Mouse (Mus musculus): ENCODE results near the gene Plcb4. TPM values are rescaled to one million over a fixed set of nuclear protein-coding genes. Genes with fewer than 3 reads are reported as not detected.
A peak's percentile ranks its signal among the peaks of the same experiment; 100 is the strongest.
"Not testable (repeated sequence)": the region's sequence is repeated elsewhere in the genome, so short reads cannot be mapped to it uniquely, and the experiment has no call there.

Plcb4 gene
- polyA plus RNA-seq, 1 experiment from 2014 or later: 16.4 TPM

DNA sequence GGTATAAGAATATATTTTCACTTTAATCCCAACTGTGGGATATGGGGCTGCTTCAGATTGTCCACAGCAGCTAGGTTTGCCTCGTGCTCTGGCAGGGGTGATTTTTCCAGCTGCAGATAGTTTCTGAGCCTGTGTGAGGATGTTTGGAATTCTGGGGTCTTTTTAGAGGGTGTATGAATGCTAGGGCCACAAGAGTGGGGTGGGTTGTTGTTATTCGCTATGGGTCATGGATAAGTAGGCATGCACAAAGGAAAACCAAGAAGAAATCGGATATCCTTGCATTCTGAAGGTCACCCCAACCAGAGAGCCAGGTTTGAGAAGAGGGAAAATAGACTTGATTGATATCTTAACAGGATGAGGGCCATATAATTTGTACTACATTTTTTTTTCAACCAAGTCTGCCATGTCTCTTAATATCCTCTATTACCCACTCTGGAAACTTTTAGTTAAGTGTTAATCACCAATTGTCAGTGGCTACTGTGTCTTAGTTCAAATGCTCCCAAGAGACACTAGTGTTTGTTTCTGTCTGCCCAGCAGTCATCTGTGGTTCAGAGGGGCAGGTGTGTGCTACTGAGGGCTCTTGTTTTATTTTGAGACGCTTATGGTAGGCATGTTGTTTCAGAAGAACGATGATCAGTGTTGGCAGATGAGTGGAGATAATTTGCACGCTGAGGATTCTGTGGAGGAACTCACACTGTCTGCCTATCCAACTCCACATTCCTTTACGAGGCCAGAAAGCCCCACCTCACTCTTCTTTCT lies 79.4 kb downstream of the Plcb4 start:
- ATAC-seq (ENCODE audit: low read depth); H3K27me3 ChIP-seq (ENCODE audit: control insufficient read depth, insufficient read depth, low read depth, low read length); H3K9me3 ChIP-seq (ENCODE audit: control insufficient read depth, low read length); H3K36me3 ChIP-seq (ENCODE audit: control insufficient read depth, insufficient read depth, low read length); H3K27ac ChIP-seq (ENCODE audit: low read length); H3K4me2 ChIP-seq (ENCODE audit: low read depth, low read length); H3K9ac ChIP-seq (ENCODE audit: low read length); H3K4me3 ChIP-seq (ENCODE audit: low read length): not testable (repeated sequence)
- WGBS: 84% methylated on average over 7 of the region's 7 CpGs
- peaks cover 13% of the 10 kb centered on the region for H3K4me1 ChIP-seq (replicated peaks; ENCODE audit: control insufficient read depth, insufficient read depth, low read length)

DNA sequence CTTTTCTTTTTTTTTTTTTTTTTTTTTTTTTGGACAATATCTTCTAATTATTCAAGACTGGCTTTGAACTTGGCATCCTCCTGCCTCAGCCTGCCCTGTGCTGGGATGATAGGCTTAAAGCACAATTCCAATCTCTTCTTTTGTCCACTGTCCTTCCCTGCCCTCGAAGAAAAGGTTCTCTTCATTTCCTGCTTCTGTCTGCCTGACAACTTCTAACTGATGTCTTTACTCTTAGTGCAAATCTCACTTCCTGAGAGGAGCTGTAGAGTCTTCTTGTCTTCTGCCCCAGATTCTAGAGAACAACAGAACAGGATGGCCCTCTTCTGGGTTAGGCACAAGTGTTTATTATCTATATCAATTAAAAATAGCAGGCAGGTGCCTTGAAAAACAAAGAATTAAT lies 80.1 kb downstream of the Plcb4 start:
- ATAC-seq (ENCODE audit: low read depth): no peak
- Histone ChIP-seq H3K9ac (ENCODE audit: low read length) (no peak overlapping the region), H3K27me3 (ENCODE audit: control insufficient read depth, insufficient read depth, low read depth, low read length) (no peaks in the 10 kb centered on the region), H3K4me3 (ENCODE audit: low read length) (no peak overlapping the region), H3K4me1 (replicated peaks; ENCODE audit: control insufficient read depth, insufficient read depth, low read length) (peaks cover 13% of the 10 kb centered on the region), H3K27ac (ENCODE audit: low read length) (no peak overlapping the region), H3K9me3 (ENCODE audit: control insufficient read depth, low read length) (no peaks in the 10 kb centered on the region), H3K36me3 (ENCODE audit: control insufficient read depth, insufficient read depth, low read length) (no peaks in the 10 kb centered on the region), H3K4me2 (ENCODE audit: low read depth, low read length) (no peak overlapping the region)
- WGBS: 42% methylated on average over 1 of the region's 1 CpGs

DNA sequence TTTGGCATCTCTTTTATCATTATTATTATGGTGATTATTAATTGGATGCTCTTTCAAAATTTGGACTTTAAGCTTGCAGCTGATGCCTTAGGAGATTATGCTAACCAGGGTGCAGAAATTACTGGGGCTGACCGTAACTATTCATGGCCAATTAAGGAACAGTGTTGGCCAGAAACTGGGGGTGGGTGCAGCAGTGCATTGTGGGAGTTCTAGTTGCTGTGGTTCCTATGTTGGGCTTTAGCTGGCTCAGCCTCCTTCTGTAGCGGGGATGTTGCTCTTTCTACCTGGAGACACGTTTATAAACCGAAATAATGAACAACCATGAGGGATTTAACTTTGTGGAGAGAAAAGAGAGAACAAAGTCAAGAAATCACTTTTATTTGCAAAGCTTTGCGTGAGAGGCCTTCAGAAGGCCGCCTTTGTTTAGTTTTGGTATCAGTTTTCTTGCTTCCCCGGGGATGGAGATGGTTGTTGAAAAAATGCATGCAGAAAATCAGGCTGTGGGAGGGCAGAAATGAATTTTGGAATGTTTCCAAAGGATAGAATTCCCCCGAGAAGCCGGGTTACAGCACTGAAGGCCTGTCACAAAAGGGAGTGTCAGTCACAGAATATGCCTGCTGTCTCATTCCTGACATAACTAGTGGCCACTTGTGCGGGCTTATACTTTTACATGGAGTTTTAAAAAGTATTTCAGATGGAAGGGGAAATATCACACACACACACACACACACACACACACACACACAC lies 84.3 kb downstream of the Plcb4 start:
- H3K9me3 ChIP-seq (ENCODE audit: control insufficient read depth, low read length): no peaks in the 10 kb centered on the region
- 0 out of 2 replicates have a peak overlapping the region, but pooled peaks have one; percentile 9 for H3K4me2 ChIP-seq (ENCODE audit: low read depth, low read length)
- H3K4me1 ChIP-seq (replicated peaks; ENCODE audit: control insufficient read depth, insufficient read depth, low read length): peaks cover 14% of the 10 kb centered on the region
- peak overlapping the region; percentile 75 for H3K27ac ChIP-seq (ENCODE audit: low read length)
- no peak overlapping the region for H3K4me3 ChIP-seq (ENCODE audit: low read length)
- H3K27me3 ChIP-seq (ENCODE audit: control insufficient read depth, insufficient read depth, low read depth, low read length): no peaks in the 10 kb centered on the region
- no peak overlapping the region for H3K9ac ChIP-seq (ENCODE audit: low read length)
- 24% methylated on average over 10 of the region's 10 CpGs for WGBS
- peak; percentile 60 for ATAC-seq (ENCODE audit: low read depth)
- H3K36me3 ChIP-seq (ENCODE audit: control insufficient read depth, insufficient read depth, low read length): no peaks in the 10 kb centered on the region

DNA sequence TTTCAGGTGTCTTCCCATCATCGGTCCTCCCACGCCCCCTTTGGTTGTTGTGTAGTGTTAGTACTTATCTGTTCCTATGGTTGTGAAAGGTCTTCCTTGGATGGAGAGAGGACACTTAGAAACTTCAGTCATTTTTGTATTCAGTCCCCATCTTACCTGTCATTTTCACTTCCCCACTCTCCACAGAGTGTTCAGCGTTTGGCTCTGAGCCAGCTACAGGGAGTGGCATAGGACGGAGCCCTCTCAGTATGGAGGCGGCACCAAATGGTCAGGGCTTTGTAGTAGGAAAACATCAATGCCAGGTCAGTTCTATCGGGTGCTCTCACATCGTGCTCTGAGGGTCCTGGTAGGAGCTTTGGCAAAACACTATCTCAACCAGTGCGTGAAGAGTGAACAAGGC lies 85.9 kb downstream of the Plcb4 start:
- no peak overlapping the region for H3K27ac ChIP-seq (ENCODE audit: low read length)
- H3K4me3 ChIP-seq (ENCODE audit: low read length): no peak overlapping the region
- peak overlapping the region; percentile 41 for H3K4me2 ChIP-seq (ENCODE audit: low read depth, low read length)
- peaks cover 14% of the 10 kb centered on the region for H3K4me1 ChIP-seq (replicated peaks; ENCODE audit: control insufficient read depth, insufficient read depth, low read length)
- no peaks in the 10 kb centered on the region for H3K27me3 ChIP-seq (ENCODE audit: control insufficient read depth, insufficient read depth, low read depth, low read length)
- H3K9me3 ChIP-seq (ENCODE audit: control insufficient read depth, low read length): no peaks in the 10 kb centered on the region
- ATAC-seq (ENCODE audit: low read depth): peak; percentile 31
- WGBS: 52% methylated on average over 8 of the region's 8 CpGs
- no peak overlapping the region for H3K9ac ChIP-seq (ENCODE audit: low read length)
- no peaks in the 10 kb centered on the region for H3K36me3 ChIP-seq (ENCODE audit: control insufficient read depth, insufficient read depth, low read length)

DNA sequence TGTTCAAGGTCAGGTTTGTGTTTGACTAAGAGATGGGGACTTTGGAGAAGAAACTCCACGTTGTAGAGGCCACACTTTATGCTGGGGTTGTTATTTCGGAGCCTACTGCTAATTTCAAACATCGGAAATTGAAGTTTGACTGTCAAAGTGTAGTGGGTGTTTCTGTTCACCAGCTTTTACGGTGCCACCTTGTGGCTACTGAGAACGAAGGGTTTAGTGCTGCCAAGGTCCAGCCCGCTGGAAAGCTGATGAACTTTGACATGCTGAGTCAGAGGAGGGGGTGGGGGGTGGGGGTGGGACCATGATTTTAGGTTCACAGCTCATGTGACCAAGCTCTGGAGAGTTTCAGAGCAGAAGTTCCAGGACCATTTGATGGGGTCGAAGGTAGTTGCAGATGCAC lies 86.3 kb downstream of the Plcb4 start:
- Histone ChIP-seq H3K4me1 (replicated peaks; ENCODE audit: control insufficient read depth, insufficient read depth, low read length) (peaks cover 14% of the 10 kb centered on the region), H3K36me3 (ENCODE audit: control insufficient read depth, insufficient read depth, low read length) (no peaks in the 10 kb centered on the region), H3K4me2 (ENCODE audit: low read depth, low read length) (peak overlapping the region; percentile 41), H3K27ac (ENCODE audit: low read length) (no peak overlapping the region), H3K27me3 (ENCODE audit: control insufficient read depth, insufficient read depth, low read depth, low read length) (no peaks in the 10 kb centered on the region), H3K9ac (ENCODE audit: low read length) (no peak overlapping the region), H3K4me3 (ENCODE audit: low read length) (no peak overlapping the region), H3K9me3 (ENCODE audit: control insufficient read depth, low read length) (no peaks in the 10 kb centered on the region)
- peak; percentile 42; the same call in 1 of the 2 replicates for ATAC-seq (ENCODE audit: low read depth)
- WGBS: 49% methylated on average over 7 of the region's 7 CpGs

DNA sequence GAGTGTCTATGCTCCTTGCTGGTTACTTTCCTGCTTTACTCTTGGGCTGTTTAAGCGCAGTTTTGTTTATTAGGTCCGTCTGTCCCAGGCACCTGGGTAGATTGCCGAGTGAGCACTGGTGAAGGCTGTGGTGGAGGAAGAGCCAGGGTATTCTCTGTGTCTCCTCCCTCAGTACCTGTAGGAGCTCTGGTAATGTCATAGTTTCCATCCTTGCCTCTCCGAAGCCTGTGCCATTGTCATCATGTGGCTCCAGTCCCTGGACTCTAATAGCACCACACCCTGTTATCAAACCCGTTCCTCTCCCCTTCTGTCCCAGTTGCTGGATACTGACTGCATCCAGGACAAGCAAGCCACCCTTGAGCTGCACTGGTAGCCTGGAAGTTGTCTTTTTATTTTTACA lies 89.6 kb downstream of the Plcb4 start:
- WGBS: 78% methylated on average over 5 of the region's 5 CpGs
- Histone ChIP-seq H3K4me2 (ENCODE audit: low read depth, low read length) (no peak overlapping the region), H3K4me1 (replicated peaks; ENCODE audit: control insufficient read depth, insufficient read depth, low read length) (peaks cover 8% of the 10 kb centered on the region; the same call in 1 of the 2 replicates), H3K27me3 (ENCODE audit: control insufficient read depth, insufficient read depth, low read depth, low read length) (no peaks in the 10 kb centered on the region), H3K9me3 (ENCODE audit: control insufficient read depth, low read length) (no peaks in the 10 kb centered on the region), H3K27ac (ENCODE audit: low read length) (no peak overlapping the region), H3K36me3 (ENCODE audit: control insufficient read depth, insufficient read depth, low read length) (no peaks in the 10 kb centered on the region), H3K4me3 (ENCODE audit: low read length) (no peak overlapping the region), H3K9ac (ENCODE audit: low read length) (no peak overlapping the region)
- ATAC-seq (ENCODE audit: low read depth): no peak

DNA sequence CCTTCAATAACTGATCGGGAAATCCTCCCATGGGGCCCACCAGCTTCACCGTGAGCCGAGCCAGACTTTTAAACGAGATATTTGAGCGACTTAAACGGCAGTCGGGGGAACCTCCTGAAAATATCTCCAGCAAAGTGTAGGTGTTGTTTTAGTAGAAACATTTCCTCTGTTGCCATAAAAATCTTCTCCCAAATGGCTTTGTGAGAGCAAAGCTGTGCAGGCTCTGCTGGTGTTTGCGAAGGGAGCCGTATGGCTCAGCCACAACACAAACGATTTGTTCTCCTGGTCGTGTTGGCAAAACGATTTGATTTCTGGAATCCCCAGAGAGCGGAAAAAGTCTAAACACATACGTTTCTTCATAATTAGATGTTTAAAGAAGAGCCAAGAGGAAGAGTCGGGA lies 90.8 kb downstream of the Plcb4 start:
- H3K4me1 ChIP-seq (replicated peaks; ENCODE audit: control insufficient read depth, insufficient read depth, low read length): peaks cover 4% of the 10 kb centered on the region; the same call in 1 of the 2 replicates
- H3K27me3 ChIP-seq (ENCODE audit: control insufficient read depth, insufficient read depth, low read depth, low read length): no peaks in the 10 kb centered on the region
- H3K9me3 ChIP-seq (ENCODE audit: control insufficient read depth, low read length): no peaks in the 10 kb centered on the region
- WGBS: 57% methylated on average over 15 of the region's 15 CpGs
- no peaks in the 10 kb centered on the region for H3K36me3 ChIP-seq (ENCODE audit: control insufficient read depth, insufficient read depth, low read length)
- no peak overlapping the region for H3K9ac ChIP-seq (ENCODE audit: low read length)
- no peak for ATAC-seq (ENCODE audit: low read depth)
- H3K4me2 ChIP-seq (ENCODE audit: low read depth, low read length): no peak overlapping the region
- no peak overlapping the region for H3K27ac ChIP-seq (ENCODE audit: low read length)
- H3K4me3 ChIP-seq (ENCODE audit: low read length): no peak overlapping the region

DNA sequence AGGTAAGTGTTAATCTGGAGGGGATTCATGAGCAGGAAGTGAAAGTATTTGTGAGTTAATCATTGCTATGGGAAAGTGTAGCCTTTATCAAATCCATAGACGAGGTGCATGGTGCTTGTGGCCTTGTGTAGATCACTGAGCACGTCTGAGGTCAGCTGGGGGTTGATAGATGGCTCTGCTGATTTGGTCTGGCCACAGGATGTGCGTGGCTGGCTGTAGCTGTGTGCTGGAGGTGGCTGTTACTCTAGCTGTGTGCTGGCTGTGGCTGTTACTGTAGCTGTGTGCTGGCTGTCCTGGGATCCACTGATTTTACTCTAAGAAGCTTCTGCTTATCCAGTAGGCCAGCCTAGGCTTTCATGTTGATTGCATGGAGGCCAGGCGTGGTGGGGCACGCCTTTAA lies 91.9 kb downstream of the Plcb4 start:
- ATAC-seq (ENCODE audit: low read depth): no peak
- Histone ChIP-seq H3K4me1 (replicated peaks; ENCODE audit: control insufficient read depth, insufficient read depth, low read length) (no peaks in the 10 kb centered on the region), H3K27ac (ENCODE audit: low read length) (no peak overlapping the region), H3K36me3 (ENCODE audit: control insufficient read depth, insufficient read depth, low read length) (no peaks in the 10 kb centered on the region), H3K27me3 (ENCODE audit: control insufficient read depth, insufficient read depth, low read depth, low read length) (no peaks in the 10 kb centered on the region), H3K4me2 (ENCODE audit: low read depth, low read length) (no peak overlapping the region), H3K9ac (ENCODE audit: low read length) (no peak overlapping the region), H3K4me3 (ENCODE audit: low read length) (no peak overlapping the region), H3K9me3 (ENCODE audit: control insufficient read depth, low read length) (no peaks in the 10 kb centered on the region)
- WGBS: 52% methylated on average over 5 of the region's 5 CpGs

DNA sequence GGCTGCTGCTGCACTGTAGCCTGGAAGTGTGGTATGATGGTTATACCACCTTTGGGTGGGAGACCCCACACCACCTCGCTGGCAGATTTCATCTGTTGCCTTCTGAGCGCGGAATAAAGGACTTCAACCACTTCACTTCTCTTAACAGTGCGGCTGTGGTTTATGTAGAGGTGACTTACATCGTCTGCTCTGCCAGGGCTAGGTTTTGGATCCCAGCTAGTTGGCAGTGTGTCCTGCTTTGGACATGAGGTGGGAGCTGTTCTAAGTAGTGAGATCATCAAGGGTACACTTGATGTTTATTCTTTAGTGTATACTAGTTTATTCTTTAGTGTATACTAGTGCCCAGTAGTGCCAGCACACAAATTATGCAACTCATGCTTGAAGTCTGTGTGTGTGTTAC lies 97.0 kb downstream of the Plcb4 start:
- Histone ChIP-seq H3K9ac (ENCODE audit: low read length) (no peak overlapping the region), H3K36me3 (ENCODE audit: control insufficient read depth, insufficient read depth, low read length) (no peaks in the 10 kb centered on the region), H3K4me2 (ENCODE audit: low read depth, low read length) (no peak overlapping the region), H3K9me3 (ENCODE audit: control insufficient read depth, low read length) (no peaks in the 10 kb centered on the region), H3K27me3 (ENCODE audit: control insufficient read depth, insufficient read depth, low read depth, low read length) (no peaks in the 10 kb centered on the region), H3K27ac (ENCODE audit: low read length) (no peak overlapping the region), H3K4me3 (ENCODE audit: low read length) (no peak overlapping the region), H3K4me1 (replicated peaks; ENCODE audit: control insufficient read depth, insufficient read depth, low read length) (peaks cover 3% of the 10 kb centered on the region; the same call in 1 of the 2 replicates)
- WGBS: 72% methylated on average over 5 of the region's 5 CpGs
- ATAC-seq (ENCODE audit: low read depth): no peak
